Mouse (Mus musculus) G1E-ER4 (cell line): ENCODE results near the gene Cept1. TPM values are rescaled to one million over a fixed set of nuclear protein-coding genes. Genes with fewer than 3 reads are reported as not detected.

Source experiments
- GATA1 ChIP-seq: IDR thresholded peaks from one replicate; pipeline ENCODE4 v1.8.0; 2012; ENCODE audit warnings: low read length, inconsistent platforms
- polyA plus RNA-seq: library from polyadenylated mRNA; stranded (reverse); fragments of >175 nt; gene quantifications from 2 replicates; pipeline ENCODE4 v1.2.3, GENCODE M21; 2012

Cept1 gene
- polyA plus RNA-seq = 1.2 and 1.5 TPM in 2 replicates

DNA sequence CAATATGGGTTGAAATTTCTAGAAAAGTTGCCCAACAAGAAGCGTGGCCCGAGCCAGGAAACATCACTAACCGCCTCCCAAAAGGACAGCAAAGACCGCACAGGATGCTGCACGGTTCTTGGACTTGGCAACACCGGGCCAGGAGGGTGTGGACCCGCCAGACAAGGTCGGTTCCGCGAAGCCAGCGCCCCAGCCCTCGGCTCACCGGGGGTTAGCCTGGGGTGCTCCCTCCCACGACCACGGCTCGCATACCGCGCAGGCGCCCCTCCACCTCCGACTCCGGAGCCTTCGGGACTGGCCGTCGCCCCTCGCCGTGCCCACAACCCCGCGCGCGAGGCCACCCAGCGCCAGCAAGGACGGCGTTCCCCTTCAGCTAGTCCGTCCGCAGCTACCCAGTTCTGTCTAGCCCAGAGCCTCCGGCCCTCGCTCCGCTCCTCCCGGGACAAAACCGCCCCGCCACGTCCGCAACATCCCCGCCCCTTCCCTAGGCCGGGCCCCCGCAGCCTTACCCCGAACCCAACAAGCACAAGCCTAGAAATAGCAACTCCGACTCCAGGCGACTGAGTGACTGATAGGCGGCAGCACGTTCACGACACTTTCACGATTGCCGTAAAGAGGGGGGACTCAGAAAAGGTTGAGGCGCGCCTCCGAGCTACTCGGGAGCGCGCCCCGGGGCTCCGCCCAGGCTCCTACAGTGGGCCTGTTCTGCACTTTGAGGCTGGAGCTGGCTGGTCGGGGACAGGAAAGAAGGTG is at the start of gene Cept1, which contains the start of gene Dram2:
Gene Cept1, minus strand, starts transcription at position 632 of the 753 bp plus-strand sequence.
Gene Dram2, plus strand, starts transcription at position 628 of the 753 bp plus-strand sequence.
- TF ChIP-seq GATA1 = no peak

DNA sequence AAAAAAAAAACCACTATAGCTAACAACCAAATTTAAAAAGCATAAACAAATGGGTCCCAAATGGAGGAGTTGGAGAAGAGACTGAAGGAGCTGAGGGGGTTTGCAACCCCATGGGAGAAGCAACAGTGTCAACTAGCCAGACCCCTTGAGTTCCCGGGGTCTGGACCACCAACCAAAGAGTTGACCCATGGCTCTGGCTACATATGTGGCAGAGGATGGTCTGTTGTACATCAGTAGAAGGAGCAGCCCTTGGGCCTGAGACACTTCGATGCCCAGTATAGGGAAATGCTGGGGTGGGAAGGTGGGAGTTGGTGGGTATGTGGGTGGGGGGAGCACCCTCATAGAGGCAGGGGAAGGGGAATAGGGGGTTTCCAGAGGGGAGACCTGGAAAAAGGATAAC is 31.7 kb upstream of the Cept1 start:
- TF ChIP-seq GATA1 = no peak

DNA sequence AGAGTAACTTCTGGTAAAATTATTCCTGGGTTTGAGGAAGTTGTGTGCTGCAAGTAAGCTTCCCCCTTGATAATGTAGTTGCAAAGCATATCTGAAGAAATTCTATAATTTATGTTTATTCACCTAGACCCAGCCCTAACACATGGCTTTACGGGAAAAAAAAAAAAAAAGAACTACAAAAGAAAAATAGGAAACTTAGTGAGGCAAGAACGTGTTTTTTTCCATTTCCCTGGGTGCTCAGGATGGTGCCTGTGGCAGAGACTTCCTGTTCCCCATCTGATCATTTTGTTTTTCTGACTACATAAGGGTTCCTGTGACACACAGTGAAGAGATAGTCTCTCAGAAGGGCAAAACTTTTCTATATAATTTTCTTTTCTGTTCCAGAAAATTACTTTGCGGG is 25.6 kb upstream of the Cept1 start:
- TF ChIP-seq GATA1 = no peak

DNA sequence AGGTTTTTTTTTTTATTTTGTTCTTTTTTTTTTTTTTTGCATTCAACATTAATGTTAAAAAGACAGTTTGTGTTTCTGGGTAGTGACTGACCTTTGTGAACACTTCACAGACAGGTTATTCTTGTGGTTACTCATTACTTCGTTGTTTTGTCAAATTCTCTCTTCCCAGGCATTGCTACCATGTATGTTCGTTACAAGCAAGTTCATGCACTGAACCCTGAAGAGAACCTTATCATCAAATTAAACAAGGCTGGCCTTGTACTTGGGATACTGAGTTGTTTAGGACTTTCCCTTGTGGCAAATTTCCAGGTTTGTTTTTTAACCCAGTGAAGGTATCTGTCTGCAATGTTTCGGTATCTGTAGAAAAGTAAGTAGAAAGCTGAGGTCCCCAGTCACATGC is 18.3 kb upstream of the Cept1 start:
- no peak for TF ChIP-seq GATA1

DNA sequence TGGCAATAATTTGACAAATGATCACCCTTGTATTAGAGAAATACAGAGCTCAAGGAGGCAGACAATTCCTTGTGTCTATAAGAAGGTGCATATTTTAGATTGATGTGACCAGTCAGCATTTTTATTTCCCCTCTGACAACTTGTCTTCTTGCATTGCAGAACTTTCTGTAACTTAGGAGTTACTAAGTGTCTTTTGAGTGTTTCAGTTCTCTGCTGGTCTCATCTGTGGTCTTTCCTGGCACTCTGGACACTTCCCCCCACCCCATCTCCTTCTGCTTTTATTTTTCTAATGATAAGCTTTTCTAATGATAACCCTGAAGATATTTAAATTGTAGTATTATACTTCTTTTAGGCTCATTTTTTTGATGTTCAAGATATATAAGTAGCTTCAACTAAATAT is 10.7 kb upstream of the Cept1 start:
- TF ChIP-seq GATA1 = no peak

DNA sequence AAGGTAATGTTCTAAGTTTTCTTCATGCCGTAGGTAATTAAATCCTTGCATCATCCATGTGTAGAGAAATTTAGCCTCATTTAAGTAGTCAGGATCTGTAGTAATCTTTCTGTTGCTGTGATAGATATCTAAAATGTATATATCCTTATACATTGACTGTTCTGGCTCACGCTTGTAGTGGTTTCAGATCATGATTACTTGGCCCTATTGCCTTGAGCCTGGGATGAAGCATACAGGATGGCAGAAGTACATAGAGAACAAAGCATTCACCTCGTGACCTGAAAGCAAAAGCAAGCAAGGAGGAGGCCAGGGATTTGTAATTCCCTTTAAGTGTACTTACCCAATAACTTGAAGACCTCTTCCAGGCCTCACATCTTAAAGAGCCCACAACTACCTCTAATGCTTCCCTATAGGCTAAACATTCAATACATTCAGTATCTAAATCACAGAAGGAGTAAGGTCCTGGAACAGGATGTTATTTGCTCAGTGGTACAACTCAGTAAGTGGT is 8.2 kb upstream of the Cept1 start:
- TF ChIP-seq GATA1 = no peak

DNA sequence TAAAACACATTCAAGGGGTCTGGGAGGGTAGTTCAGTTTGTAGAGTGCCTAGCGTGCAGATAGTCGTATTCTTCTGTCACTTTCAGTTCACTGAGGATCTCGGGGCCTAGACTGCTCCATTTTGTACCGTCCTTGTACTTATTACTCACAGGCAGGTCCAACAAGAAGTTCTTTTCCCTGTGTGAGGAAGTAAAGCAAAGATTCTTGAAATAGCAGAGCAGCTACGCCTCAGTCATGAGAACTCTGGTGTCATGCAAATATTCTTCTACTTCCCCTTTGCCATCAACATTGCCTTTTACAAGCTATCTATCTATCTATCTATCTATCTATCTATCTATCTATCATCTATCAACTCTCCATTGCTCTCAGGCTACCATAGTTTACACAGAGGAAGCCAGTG is 5.8 kb upstream of the Cept1 start:
- no peak for TF ChIP-seq GATA1

DNA sequence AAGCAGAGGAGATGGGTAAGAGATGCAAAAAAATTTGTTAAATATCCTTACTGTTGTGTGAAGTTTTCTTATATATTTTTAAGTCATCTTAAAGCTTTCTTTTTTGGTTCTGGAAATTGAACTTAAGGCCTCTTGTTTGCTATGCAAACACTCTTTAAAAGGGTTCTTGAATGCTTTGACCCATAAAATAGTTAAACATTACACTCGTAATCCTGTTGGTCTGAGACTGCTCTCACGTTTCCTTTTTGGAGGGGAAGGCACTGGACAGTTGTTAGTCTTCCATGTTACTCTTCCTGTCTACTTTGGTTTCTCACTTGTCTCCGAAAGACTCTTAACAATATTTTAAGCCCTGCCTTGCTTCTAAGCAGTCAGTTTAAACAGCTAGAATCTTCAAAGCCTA is 1.4 kb upstream of the Cept1 start:
- no peak for TF ChIP-seq GATA1

DNA sequence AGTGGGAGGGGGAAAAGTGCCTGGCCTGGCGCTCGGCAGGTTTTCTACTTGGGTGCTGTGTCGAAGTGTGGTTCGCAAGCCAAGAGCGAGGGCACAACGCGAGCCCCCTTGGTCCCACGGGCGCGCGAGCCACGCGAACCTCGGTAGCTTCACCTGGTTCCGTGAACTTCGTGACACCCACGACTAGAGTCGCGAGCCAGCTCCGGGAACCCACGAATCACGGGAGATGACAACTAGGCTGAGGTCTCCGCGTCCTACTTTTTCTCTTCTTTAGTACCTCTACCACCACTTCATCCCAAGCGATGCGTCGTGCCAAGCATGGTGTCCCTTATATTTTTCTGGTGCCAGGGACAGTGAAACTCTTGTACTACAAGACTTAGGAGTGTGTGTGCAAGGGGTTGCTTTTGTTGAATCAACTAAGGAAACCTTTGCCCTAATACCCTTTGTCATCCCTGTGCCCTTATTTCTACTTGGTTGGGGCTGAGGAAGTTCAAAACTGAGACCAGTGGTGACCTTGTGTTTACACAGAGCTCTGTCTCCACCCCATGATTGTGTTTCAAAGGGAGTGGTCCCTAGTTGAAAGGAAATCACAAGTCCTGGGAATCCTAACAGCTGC is 430 bp upstream of the Cept1 start:
- no peak for TF ChIP-seq GATA1

DNA sequence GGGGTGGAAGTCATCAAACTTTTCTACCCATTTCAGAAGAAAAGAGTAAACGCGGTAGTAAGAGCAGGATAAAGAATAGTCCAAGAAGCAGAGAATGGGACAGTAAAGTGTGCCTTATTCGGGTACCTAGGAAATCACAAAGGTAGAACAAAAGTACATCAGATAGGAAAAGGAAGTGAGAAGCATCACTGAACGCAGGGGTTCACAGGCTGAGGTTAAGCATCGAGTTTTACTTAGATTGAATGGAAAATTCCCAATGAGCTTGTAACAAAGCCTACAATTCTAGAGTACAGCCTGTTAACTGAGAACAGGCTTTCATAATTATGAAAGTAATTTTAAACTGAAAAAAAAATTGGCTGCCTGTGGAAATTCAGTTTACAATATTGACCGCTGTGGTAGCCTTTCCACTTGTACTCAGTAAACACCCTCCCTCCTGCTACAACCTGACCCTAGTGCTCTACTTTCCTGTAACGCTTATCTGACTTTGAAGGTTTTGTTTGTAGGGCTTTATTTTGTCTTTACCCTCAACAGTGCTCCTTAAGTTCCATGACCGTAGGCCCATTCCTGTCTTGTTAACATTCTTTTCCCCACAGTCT is 2.8 kb downstream of the Cept1 start:
- no peak for TF ChIP-seq GATA1

DNA sequence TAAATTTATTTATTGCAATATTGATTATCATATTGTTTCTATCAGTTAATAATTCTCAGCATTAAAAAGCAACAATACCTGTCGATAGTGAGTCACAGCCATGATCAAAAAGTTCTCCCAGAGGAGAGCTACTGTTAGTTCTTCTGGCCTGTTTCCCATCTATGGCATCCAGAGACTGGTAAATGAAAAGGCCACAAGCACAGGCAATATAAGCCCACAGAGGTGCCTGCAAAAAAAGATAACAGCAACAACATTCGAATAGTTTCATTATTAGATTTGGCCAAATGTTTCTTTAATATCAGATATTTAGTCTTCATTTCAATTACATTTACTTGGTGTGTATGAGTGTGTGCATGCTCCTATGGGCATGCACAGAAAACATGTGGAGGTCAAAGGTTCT is 14.3 kb downstream of the Cept1 start:
- TF ChIP-seq GATA1 = no peak

DNA sequence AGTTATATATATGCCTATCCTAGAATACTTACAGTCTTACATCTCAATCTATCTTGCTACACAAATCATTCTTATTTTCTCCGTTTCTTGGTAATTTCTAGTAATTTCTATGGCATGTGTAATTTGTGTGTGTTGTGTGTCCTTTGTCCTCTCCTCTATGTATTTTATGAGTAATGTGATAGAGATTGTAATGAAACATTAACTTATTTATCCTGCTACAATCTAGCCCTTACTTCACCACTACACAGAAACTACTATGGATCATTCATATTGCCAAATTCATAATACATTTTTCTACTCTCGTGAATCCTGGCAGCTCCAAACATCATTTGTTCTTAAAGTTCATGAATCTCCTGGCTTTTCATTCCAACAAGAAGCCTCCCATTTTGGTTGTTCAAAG is 19.6 kb downstream of the Cept1 start:
- no peak for TF ChIP-seq GATA1

DNA sequence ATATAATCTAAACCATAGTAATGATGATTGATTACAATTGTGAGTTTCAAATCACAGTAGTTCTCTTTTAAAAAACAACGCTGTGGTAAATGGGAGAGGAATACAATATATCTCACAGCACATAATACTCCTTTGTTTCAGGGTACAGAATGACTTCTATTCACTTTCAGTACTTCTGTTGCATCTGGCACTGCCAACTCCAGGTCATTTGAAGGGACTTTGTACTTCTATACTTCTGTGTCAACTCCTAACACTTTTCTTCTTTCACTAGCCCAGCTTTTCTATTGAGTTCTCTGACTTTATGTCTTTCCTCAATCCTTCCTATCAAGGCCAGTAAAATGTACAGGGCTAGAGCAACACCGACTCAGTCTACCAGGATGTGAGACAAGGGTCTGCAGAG is 21.2 kb downstream of the Cept1 start:
- no peak for TF ChIP-seq GATA1

DNA sequence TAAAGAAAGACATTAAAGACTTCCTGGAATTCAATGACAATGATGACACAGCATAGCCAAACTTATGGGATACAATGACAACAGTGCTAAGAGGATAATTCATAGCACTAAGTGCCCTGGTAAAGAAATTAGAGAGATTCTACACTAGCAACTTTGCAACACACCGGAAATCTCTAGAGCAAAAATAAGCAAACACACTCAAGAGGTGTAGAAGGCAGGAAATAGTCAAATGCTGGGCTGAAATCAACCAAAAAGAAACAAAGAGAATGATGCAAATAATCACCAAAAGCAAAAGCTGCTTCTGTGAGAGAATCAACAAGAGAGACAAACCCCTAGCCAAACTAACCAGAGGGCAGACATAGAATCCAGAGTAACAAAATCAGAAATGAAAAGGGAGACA is 24.9 kb downstream of the Cept1 start:
- no peak for TF ChIP-seq GATA1

DNA sequence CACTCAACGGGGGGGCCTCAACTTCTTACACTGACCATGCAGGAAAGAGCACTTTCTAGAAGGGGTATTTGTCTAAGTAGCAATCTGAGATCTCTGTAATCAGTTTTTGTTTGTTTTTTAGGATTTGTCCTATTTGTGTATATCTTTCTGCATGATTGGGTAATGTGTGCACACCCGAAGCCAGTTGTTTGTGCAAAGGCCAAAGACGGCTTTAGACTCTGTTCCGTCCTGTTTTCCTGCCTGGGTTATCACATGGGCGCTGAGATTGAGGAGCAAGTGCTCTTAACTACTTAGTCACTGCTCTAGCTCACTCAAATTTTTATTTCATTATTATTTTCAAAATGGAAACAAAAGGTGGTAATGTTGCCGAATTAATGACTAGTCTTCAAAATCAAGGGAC is 32.6 kb downstream of the Cept1 start:
- TF ChIP-seq GATA1 = no peak

DNA sequence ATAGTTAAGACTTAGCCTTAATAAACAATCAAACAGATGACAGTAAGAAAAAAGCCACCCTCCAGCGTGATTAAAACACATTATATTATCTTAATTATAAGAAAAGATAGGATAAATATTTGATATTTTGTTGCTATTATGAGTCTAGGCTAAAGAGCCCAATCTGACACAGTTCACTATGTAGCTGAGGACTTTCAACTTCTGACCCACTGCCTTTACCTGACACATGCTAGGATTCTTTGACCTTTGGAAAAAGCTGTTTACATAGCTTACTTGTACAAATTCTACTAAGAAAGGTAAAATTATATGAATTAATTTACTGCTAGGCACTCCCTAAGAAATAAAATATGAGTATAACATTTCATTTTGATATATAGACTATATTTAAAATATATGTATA is 36.9 kb downstream of the Cept1 start:
- no peak for TF ChIP-seq GATA1

DNA sequence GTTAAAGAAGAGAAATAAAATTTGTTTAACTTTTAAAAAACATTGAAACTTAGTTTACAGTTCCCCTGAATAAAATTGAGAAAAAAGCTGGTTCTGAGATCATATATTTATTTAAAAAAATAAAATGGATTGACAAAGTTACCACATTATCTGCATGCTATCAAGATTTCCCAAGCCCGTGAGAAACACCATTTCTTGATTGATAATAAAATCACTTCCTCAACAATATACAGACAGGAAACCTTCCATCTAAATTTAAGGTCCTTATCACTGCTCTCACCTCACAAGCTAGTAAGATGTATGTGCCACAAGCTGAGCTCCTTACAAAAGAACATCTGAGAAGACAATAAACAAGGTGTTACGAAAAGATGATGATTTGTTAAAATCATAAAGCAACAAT is 44.7 kb downstream of the Cept1 start:
- TF ChIP-seq GATA1 = no peak
